Mouse (Mus musculus) heart, adult 18-20 months (tissue): ENCODE measurements at regions not wholly inside any gene's neighbourhood (a gene's known extent, or its start where the extent isn't known, plus 50 kb on each side); places are given as distances from the start of the nearest gene placed in this dataset.
A peak's percentile ranks its signal among the peaks of the same experiment; 100 is the strongest.
"Not testable (repeated sequence)": the region's sequence is repeated elsewhere in the genome, so short reads cannot be mapped to it uniquely, and the experiment has no call there.

Experiments
- DNase-seq, 2 experiments: peaks; one replicate each; pipeline ENCODE4 v3.0.0; 2021 to 2022; ENCODE audit warnings: mixed read lengths in 1 of 2

GRCm38 (mm10) chr6:13763636-13764035 is 76.1 kb downstream of the Gpr85 start:
- not testable (repeated sequence) for DNase-seq

GRCm38 (mm10) chr6:13759431-13759830 is 80.3 kb downstream of the Gpr85 start:
- no peak for DNase-seq

- no peak for DNase-seq
These were observed 80.8 kb downstream of the Gpr85 start for GRCm38 (mm10) chr6:13758946-13759345.

GRCm38 (mm10) chr6:13748931-13749638 is 71.3 kb upstream of the Bmt2 start:
- peak in 1 of 2 experiments; percentile 6 for DNase-seq

GRCm38 (mm10) chr6:13747969-13748368 is 70.2 kb upstream of the Bmt2 start:
- peak in 1 of 2 experiments; percentile 11 for DNase-seq

- DNase-seq, result peak; percentile 26 to 44
These were observed 69.1 kb upstream of the Bmt2 start for GRCm38 (mm10) chr6:13746577-13747482.
